Mouse (Mus musculus): ENCODE data around the gene Zfp74.

Gene Zfp74

GRCm38 (mm10) chr7:29892756-29893155 is 61.1 kb downstream of the Zfp74 start:
- in situ Hi-C loops (cut with MboI; ENCODE audit: unreplicated experiment in 2 of 2): no loop called here

DNA sequence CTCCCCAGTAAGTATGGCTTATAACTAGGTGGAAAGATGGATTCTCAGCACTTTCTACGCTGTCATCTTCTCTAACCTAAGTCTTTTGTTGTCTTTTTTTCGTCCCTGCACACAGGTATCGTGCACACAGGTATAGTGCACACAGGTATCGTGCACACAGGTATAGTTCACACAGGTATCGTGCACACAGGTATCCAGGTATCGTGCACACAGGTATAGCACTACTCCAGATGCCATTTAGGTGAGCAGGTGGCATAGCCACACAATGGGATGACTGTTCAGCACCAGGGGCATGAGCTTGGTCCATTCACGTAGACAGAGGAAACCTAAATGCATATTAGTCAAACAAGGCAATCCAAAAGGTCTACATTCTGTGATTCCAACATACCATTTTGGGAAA is 63.4 kb downstream of the Zfp74 start:
- in situ Hi-C loops (cut with MboI; ENCODE audit: unreplicated experiment in 2 of 2): no loop called here

DNA sequence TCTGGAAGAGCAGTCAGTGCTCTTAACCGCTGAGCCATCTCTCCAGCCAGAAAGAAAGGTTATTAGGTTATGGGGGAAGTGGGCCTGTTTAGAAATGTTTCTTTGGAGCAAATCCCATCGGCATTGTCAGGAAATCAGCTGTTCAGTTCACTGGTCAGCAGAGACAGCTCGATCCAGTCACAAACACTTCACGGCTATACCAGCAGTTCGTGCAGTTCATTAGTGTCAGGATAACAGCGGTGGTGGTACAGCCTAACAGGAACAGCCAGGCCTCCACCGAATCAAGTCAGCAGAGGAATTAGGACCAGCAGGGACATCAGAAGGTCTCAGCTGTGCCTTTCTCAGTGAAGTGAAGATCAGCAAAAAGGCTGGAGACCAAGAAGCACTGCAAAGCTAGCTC is 73.0 kb downstream of the Zfp74 start:
- in situ Hi-C loops (cut with MboI; ENCODE audit: unreplicated experiment in 2 of 2): no loop called here
